In the genomic region with DNA sequence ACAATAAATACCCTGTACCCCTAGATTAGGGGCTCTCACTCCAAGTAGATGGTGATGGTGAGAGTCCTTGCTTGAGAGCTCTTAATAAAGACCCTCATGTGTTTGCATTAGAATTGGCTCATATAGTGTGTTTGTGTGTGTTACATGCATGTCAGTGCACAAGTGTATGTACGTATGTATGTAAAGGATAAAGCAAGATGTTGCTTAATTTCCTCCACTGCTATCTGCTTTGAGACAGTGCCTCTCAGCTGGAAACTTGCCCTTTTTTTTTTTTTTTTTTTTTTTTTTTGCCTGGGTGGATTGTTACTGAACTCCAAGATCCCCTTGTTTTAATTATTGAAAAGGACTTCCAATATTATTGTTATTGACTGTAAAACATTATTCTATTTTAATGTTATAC, we compare ENCODE assay signal across 21 mouse cellular contexts. TPM values are rescaled to one million over a fixed set of nuclear protein-coding genes. Genes with fewer than 3 reads are reported as not detected.
A peak's percentile ranks its signal among the peaks of the same experiment; 100 is the strongest.
DNase-seq lines count a peak whose midpoint lies in the region; ATAC-seq and TF ChIP-seq lines count a peak whose summit lies in the region.
"Had no signal": no experiment of that assay in that cellular context is flagged by ENCODE, and none has a peak within 500 bp of the region (broad histone marks: within the 10 kb centered on the region; RNA-seq: fewer than 3 reads in every experiment).

No protein-coding gene starts in this region.

- no peaks in the 10 kb centered on the region for H3K4me1 ChIP-seq in heart, adult 2 months (ENCODE audit: control insufficient read depth, insufficient read depth, low read length)
- H3K4me1 ChIP-seq in liver, embryonic 13.5 days (replicated peaks): no peaks in the 10 kb centered on the region
- H3K4me1 ChIP-seq in forebrain, embryonic 13.5 days: no peaks in the 10 kb centered on the region
- H3K4me1 ChIP-seq: embryonic facial prominence, embryonic 10.5 days; forebrain, embryonic 10.5 days; forebrain, embryonic 15.5 days; hindbrain, embryonic 12.5 days had no signal

- 0 out of 2 replicates have a peak, but pooled peaks have one; percentile 7 for ATAC-seq in liver, embryonic 13.5 days (ENCODE audit: low read depth)
- ATAC-seq in megakaryocyte progenitor cell, adult 5-6 weeks (replicated peaks; ENCODE audit: poor library complexity): peak; percentile 44; the same call in 1 of the 2 replicates
- no peak for ATAC-seq in forebrain, embryonic 13.5 days
- ATAC-seq: forebrain, embryonic 15.5 days; hindbrain, postnatal 0 days had no signal

- no peak overlapping the region for H3K9ac ChIP-seq in heart, adult 2 months (ENCODE audit: low read depth, low read length)
- no peak overlapping the region for H3K9ac ChIP-seq in liver, embryonic 13.5 days
- no peak overlapping the region for H3K9ac ChIP-seq in forebrain, embryonic 13.5 days
- H3K9ac ChIP-seq: forebrain, embryonic 15.5 days; hindbrain, embryonic 12.5 days had no signal

- no peak for TF ChIP-seq POLR2A in heart, adult 2 months (IDR thresholded peaks at IDR 0.05; ENCODE audit: insufficient read depth, low read depth, low read length)

- H3K27me3 ChIP-seq in heart, adult 2 months (ENCODE audit: control insufficient read depth, insufficient read depth, low read length): no peaks in the 10 kb centered on the region
- H3K27me3 ChIP-seq in liver, embryonic 13.5 days: no peaks in the 10 kb centered on the region
- H3K27me3 ChIP-seq in forebrain, embryonic 13.5 days: no peaks in the 10 kb centered on the region
- H3K27me3 ChIP-seq: forebrain, embryonic 15.5 days; hindbrain, embryonic 12.5 days had no signal

- no peak for TF ChIP-seq EP300 in heart, adult 2 months (IDR thresholded peaks at IDR 0.05; ENCODE audit: insufficient read depth, low read depth, low read length)

- H3K27ac ChIP-seq in heart, adult 2 months: no peak overlapping the region
- no peak overlapping the region for H3K27ac ChIP-seq in liver, embryonic 13.5 days
- H3K27ac ChIP-seq in forebrain, embryonic 13.5 days: no peak overlapping the region
- H3K27ac ChIP-seq: embryonic facial prominence, embryonic 10.5 days; forebrain, embryonic 10.5 days; forebrain, embryonic 15.5 days; hindbrain, embryonic 12.5 days; hindbrain, postnatal 0 days had no signal

- intact Hi-C loops in heart, adult 2 months (cut with DNase I): no loop called here

- peak; percentile 37 for DNase-seq in heart, adult 11 months
- DNase-seq in heart, adult 2 months: no peak
- no peak for DNase-seq in liver, embryonic 13.5 days
- no peak for DNase-seq in liver
- DNase-seq in lung, postnatal 4 days: no peak
- DNase-seq: adrenal gland, adult 2 months; adrenal gland, postnatal 25 days; cerebellum, adult 18-20 months; cerebellum, adult 9-11 months; cerebellum, postnatal 36 days; gastrocnemius, postnatal 36 days; heart, postnatal 10 days; heart, postnatal 4 days had no signal

- H3K79me2 ChIP-seq in heart, adult 2 months (replicated peaks; ENCODE audit: control insufficient read depth, insufficient read depth, low read length): no peaks in the 10 kb centered on the region

- no peak overlapping the region for H3K4me2 ChIP-seq in liver, embryonic 13.5 days
- H3K4me2 ChIP-seq in forebrain, embryonic 13.5 days: no peak overlapping the region
- H3K4me2 ChIP-seq: forebrain, embryonic 15.5 days; hindbrain, embryonic 12.5 days had no signal

- no peaks in the 10 kb centered on the region for H3K9me3 ChIP-seq in liver, embryonic 13.5 days (replicated peaks)
- H3K9me3 ChIP-seq in forebrain, embryonic 13.5 days (replicated peaks): no peaks in the 10 kb centered on the region
- H3K9me3 ChIP-seq: embryonic facial prominence, embryonic 10.5 days; forebrain, embryonic 10.5 days; forebrain, embryonic 15.5 days; hindbrain, embryonic 12.5 days had no signal

- TF ChIP-seq CTCF in heart, adult 2 months (IDR thresholded peaks at IDR 0.05): no peak

- WGBS in heart, adult 2 months: 80% methylated on average over 1 of the region's 1 CpGs
- 44% methylated on average over 1 of the region's 1 CpGs for WGBS in liver, embryonic 13.5 days (ENCODE audit: insufficient replicate concordance)
- WGBS in forebrain, embryonic 13.5 days: 94% methylated on average over 1 of the region's 1 CpGs

- no peaks in the 10 kb centered on the region for H3K36me3 ChIP-seq in heart, adult 2 months (ENCODE audit: control insufficient read depth, insufficient read depth, low read length)
- H3K36me3 ChIP-seq in liver, embryonic 13.5 days: no peaks in the 10 kb centered on the region
- H3K36me3 ChIP-seq in forebrain, embryonic 13.5 days (ENCODE audit: poor library complexity, severe bottlenecking): no peaks in the 10 kb centered on the region
- H3K36me3 ChIP-seq: embryonic facial prominence, embryonic 10.5 days; forebrain, embryonic 10.5 days; forebrain, embryonic 15.5 days; hindbrain, embryonic 12.5 days had no signal

- H3K4me3 ChIP-seq in heart, adult 2 months: no peak overlapping the region
- H3K4me3 ChIP-seq in liver, embryonic 13.5 days (replicated peaks): no peak overlapping the region
- H3K4me3 ChIP-seq in forebrain, embryonic 13.5 days: no peak overlapping the region
- H3K4me3 ChIP-seq: embryonic facial prominence, embryonic 10.5 days; erythroblast, embryonic 14.5 days; forebrain, embryonic 10.5 days; forebrain, embryonic 15.5 days; hindbrain, embryonic 12.5 days had no signal

RNA-seq across cellular contexts. Expression of a gene that starts 34.4 kb away (rescaled TPM):
- 100 to 1,000 TPM; 312 to 403 TPM for total RNA-seq in heart, adult 2 months (2021)
- 102 and 180 TPM in 2 replicates for polyA plus RNA-seq in heart, adult 2 months (2012; rRNA removed)
- polyA plus RNA-seq in liver, embryonic 13.5 days (2015; fragmentation: Nextera tagmentation; extraction: Ambion mirVana): 0.16 and 0.19 TPM in 2 replicates
- total RNA-seq in megakaryocyte progenitor cell, adult 5-6 weeks (2015): 0.32 and 0.44 TPM in 2 replicates
- 0.37 and 0.64 TPM in 2 replicates for total RNA-seq in megakaryocyte progenitor cell, adult 5-6 weeks (2017)
- 0.99 and 1.0 TPM in 2 replicates for polyA plus RNA-seq in forebrain, embryonic 13.5 days (2015; fragmentation: Nextera tagmentation; extraction: Ambion mirVana)

RNA-seq across cellular contexts. Expression of a gene that starts 38.6 kb away (rescaled TPM):
- total RNA-seq in heart, adult 2 months (2021): 10 to 100 TPM; 38.7 to 54.0 TPM
- polyA plus RNA-seq in heart, adult 2 months (2012; rRNA removed): 22.2 and 23.8 TPM in 2 replicates
- 16.9 and 22.2 TPM in 2 replicates for polyA plus RNA-seq in liver, embryonic 13.5 days (2015; fragmentation: Nextera tagmentation; extraction: Ambion mirVana)
- 195 and 231 TPM in 2 replicates for total RNA-seq in megakaryocyte progenitor cell, adult 5-6 weeks (2015)
- total RNA-seq in megakaryocyte progenitor cell, adult 5-6 weeks (2017): 49.9 and 57.5 TPM in 2 replicates
- polyA plus RNA-seq in forebrain, embryonic 13.5 days (2015; fragmentation: Nextera tagmentation; extraction: Ambion mirVana): 52.2 and 63.6 TPM in 2 replicates

Comparison
In these comparisons a context has a peak if more than half of its experiments do, and no peak if none do; other contexts are left out.
1. RNA of a gene that starts 34.4 kb away (polyA plus RNA-seq): 102 to 180 TPM in heart, adult 2 months; 0.99 to 1.0 TPM in forebrain, embryonic 13.5 days and 0.16 to 0.19 TPM in liver, embryonic 13.5 days; every median in the first group is over 10 times any median in the second.